Mouse (Mus musculus) ZHBTc4 (cell line): ENCODE measurements at regions not wholly inside any gene's neighbourhood (a gene's known extent, or its start where the extent isn't known, plus 50 kb on each side); places are given as distances from the start of the nearest gene placed in this dataset.
A peak's percentile ranks its signal among the peaks of the same experiment; 100 is the strongest.

Experiments
- DNase-seq: peaks from one replicate; pipeline ENCODE4 v3.0.0-alpha.2; 2011; ENCODE audit warnings: low read depth, low spot score

DNA sequence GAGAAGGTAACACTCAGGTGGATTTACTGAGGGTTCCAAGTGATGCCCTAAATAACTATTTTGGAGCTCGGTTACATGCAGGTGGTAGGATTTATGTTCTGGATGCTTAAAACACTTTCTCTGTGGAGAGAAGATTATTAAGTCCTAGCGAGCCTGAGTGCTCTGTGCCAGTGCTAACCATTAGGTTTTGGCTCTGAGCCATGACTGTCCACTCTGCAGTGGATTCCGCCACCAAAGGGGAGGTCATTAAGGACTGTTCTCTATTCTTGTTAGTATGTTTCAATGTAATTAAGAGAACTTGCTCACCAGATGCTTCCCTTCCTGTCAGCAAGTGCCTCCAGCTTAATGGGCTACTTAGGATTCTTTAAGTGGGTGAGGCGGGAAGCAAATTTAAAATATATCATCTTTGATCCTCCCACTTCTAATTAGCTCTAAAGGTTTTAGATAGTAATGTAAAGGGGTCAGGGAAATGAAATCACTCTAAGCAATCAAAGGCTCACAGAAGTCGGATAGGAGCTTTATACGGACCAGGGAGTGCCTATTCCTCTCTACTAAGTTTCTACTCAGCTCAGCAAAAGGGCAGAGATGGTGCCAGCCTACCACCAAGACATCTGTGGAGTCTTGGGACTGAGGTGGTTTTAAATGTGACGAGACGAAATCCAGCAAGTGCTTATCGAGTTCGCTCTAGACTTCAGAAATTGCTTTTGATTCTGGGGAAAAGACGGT lies 301.6 kb upstream of the Gm15217 start:
- no peak for DNase-seq

DNA sequence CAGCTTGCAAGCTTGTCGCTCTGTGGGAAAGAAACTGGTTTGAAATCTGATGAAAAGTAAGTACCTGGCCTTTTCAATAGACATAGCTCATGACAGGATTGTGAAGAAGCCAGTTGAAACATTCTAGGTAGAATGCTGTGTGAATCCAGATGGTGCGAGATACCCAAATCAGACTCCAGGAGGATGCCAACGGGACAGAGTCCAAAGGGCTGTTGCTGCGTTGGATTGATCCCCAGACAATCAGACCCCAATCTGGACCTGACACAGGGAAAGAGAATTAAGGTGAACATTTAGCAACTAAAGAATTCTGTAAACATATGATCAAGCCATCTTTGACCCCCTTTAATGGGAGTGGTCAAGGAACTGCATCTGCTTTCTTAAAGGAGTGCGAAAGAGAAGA lies 296.6 kb upstream of the Gm15217 start:
- no peak for DNase-seq

DNA sequence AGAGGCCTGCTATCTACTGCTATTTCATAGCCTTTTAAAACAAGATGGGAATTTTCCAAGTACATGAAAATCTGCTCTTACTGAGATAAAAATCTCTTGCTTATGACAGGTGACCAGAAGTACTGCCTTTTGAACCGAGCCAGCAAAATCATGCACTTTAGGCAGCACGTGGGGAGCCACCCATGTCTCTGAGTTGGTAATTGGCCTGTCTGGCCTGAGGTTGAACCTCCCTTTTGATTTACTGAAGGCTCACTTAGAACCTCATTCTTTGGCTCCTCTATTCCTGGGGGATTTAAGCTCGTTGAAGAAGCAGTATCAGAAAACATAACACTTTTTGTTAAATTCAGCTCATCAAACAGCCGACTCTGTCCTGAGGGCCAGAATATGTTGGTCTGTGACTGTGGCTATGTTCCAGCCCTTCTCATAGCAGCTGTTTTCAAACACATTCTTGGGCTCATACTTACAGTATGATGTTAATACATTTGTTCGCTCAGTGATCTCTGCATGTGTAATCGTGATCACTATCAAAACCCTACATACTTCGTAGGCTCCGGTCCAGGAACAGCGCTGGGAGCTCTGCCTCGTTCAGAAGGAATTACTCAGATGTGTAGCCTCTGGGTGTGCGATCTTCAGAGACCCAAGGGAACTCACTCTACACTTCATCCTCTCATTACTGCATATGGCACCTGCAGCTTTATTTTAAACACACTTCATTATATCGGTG lies 290.1 kb upstream of the Gm15217 start:
- DNase-seq: no peak

DNA sequence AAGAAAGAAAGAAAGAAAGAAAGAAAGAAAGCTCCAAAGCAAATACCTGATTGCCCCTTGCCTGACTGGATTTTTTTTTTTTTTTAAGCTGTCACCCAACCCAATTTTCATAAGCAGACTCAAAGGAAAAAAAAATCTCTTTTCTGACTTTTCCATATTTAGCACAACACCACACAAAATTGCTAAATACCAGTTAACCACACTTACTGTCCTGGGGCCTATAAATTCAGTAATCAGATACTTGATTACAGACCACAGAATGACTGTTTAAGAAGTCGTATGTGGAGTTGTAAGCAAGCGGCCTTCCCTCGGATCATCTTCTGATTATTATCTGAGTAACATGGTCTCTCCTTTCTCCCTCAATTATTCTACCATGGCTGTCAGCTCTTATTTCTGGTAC lies 263.3 kb upstream of the Gm15217 start:
- DNase-seq: no peak

DNA sequence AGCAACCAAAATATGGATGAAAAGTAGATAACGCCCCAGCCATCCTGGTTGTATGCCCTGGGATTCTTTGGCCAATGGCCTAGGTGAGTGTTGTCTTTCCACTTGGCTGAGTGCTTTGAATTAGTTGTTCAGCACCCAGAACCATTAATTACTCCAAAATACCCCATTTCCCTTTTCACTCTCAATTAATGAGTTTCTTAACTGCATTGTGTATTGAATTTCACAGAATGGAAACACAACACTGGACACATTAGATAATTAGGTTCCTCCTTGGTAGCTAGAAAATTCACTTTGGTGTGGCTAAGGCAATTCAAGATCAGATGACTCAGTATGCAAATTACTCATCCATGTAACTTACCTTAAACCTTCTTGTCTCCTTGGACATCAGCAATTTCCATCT lies 252.7 kb upstream of the Gm15217 start:
- DNase-seq: no peak

DNA sequence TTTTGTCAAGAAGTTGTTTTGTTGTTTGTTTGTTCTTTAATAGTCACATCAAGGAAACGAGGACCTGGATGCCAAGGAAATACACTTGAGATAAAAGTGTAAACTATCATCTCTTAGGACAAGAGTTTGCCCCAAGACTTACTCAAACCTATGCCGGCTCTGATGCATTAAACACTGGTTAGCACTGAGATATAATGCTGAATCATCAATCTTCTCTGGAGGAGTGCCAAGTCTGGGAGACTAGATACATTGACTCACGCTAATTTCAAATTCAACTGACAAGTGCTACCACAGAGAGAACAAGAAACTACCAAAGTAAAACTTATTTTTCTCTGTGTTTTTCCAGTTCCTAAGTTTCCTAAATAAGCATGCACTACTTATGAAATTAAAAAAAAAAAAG lies 249.5 kb upstream of the Gm15217 start:
- no peak for DNase-seq

DNA sequence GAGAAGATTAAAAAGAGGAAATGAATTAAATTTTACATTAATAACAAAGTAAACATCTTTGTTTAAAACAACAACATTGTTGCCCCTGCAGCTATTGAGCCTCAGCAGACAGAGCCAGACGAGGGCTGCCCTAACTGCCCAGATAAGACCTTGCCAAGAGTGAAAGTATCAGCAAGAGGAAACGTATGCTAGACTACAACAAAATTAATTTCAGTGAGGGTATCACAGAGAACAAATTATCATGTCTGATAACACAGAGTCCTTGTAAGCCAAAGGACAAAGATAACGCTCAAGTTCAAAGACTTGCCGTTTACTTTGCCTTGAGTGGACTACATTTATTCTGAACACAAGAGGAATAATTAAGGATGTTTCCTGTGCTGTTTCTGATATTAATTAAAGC lies 235.0 kb upstream of the Gm15217 start:
- no peak for DNase-seq

DNA sequence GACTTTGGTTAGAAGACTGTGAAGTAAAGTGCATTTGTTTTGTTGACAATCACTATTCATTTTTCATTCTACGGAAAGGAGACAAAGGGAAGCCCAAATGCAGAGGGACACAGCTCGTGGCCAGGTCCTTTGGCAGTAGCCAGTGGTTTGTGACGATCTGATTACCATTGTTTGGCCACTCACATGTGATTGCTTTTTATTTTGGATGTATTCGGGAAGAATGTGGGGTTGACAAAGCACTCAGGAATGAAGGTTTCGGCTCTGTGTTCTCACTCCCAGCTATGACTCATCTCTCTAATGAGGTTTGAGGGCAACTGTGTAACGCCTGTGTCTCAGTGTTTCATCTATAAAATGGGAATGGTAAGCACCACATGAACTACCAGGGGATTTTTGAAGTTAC lies 234.5 kb upstream of the Gm15217 start:
- no peak for DNase-seq

DNA sequence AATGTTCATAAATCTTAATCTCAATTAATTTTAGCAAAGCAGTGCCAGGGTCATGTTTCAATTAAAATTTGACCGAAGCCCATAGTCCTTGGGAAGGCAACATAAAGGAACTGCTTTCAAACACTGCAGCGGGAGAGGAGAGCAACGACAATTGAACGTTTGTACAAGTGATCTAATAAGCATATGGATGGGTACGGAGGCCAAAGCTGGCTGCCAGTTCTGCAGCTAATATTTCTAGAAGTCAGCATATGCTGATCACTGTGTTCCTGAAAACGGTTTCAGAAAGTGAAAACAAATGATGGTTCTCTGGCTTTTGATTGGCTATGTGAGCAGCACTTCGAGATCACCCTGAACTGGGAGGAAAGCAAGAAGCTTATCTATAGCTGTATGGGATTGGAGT lies 233.6 kb upstream of the Gm15217 start:
- DNase-seq: no peak

DNA sequence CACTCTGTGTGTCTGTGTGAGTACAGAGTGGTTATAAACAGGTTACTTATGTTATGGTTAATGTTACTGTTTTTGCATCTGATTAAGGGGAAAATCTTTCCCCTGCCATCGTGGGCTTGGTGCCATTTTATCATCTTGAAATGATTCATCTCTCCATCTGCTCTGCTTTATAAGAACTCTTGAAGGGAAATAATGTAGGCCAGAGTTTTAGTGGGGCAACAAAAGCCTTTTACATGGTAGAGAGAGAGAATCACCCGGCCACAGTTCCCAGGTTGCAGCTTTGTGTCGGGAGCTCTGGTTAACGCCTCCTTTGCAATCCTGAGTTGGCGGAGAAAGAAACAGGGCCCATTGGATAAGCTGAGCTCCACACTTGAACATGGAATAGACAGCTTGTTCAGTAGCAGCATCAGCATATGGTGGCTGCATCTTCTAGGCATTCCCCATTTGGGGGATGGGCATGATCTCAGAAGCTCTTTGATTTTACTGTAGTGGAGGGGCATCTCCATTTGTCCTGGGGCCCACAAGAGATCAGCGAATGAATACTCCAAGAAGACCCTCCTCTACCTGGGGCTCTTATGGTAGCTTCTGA lies 230.0 kb upstream of the Gm15217 start:
- DNase-seq: no peak

DNA sequence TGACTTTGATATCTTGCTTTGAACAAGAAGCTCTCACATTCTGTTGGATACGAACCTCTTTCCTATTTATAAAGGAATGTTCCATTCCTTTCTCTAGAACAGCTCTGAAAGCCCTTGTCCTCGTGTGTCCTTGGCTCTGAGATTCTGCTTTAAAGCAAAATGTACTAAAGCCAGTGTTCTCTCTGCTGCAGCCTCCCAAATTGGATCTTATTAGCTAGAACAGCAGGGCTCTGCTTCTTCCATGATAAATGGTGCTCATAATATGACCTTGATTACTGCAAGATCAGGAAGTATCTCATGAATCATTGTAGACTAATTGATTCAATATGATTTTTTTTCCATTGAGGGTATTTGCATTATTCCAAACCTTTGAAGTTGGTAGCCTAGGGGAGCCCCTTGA lies 220.5 kb upstream of the Gm15217 start:
- no peak for DNase-seq

DNA sequence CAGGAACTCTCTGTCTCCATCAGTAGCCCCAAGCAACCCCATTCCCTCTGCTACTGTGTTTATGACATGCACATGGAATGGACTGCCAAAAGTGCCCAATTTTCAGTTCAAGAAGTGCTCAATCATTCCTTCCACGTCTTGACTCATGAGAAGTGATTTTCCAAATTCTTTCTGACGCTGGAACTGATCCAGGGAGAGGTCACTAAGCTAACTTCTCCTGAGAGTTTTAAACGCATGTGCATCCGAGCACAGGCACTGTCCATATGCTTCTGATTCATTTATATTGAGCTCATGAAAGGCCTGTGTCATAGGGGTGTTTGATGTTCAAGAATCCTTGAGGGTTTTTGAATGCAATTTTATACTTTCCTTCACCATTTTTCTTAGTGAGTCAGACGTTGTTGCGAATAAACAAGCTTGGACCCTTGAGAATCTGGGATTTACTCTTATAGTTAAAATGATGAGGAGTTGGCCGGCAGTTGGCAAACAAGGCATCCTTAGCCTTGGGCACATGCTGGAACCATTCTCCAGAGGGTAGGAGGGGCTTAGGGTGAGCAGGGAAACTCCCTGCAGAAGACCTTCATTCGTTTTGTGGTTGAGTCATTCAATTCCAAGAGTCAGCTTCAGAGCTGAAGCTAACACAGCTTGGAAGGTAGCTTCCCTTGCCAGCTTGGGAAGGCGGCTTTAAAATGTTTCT lies 206.9 kb upstream of the Gm15217 start:
- no peak for DNase-seq

DNA sequence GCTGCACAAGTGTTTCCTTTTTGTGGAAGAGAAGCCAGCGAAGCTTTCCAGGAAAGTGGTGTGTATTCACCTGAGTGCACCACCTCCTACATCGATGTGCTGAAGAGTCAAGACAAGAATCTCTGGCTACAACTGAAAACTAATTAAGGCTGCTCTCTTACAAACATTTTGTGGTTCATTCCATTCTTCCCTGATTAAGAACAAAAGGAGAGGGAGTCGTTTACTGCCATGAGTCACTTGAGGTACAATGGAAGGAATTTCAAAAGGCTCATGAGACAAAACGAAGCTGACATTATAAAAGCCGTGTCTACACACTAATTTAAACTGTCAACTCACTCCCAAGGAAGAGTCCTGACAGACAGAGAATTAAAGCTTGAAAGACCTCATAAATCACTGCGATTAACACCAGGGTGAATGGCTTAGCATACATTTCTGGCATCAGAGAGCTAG lies 206.3 kb upstream of the Gm15217 start:
- no peak for DNase-seq

DNA sequence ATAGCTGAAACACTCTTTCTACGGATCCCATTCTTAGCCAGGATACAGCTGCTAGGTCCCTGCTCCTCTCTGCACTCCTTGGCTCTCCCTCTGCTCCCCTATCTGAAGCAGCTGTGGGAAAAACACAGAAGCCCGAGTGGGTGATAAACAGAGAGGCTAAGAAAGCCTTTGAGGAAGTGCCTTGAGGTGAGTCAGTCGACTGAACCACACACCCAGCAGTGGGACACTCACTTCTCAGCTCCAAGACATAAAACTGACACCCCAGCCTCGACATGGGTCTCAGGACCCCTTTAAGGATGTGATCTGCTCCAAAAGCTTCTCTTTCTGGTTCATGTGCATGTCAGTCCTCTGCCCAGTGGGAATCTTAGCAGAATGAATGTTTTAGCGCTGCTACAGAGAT lies 204.8 kb upstream of the Gm15217 start:
- no peak for DNase-seq

DNA sequence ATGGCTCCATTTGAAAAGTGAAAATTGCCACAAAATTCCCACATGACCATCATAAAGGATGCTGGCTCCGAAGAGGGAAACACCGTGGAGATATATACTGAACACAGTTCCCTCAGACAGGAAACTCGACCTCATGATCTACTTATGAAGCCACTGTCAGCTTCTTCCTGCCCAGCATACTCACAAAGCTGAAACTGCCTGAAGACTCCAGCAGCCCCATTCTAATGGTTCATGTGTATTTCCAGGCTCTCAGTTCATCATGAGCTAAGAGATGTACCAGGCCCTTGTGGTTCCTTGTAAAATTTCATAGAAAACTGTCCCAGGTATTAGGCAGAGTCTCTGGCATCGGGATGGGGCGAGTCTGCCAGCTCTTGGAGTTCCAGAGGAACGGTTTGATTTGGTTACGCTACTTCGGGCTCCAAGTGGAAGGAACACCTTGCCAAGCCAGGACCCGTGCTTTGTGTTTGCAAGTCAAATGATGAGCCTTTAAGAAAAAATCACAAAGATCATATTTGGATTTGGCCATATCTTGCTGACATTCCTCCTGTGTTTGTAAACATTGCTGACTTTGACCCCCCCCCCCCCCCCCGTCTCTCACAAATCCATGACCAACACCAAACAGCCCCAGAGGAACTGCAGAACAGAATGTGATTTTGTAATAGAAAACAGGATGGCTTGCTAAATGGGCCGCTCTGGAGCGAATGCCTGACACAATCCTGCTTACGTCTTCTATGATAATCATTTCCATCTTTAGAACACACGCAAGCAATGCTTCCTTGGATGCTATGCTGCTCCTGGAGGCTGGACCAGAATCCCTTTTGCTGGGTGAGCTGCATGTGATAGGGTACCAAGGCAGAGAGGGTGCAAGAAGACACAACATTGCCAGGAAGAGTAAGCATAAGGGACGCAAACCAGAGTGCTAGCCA lies 203.7 kb upstream of the Gm15217 start:
- DNase-seq: no peak

DNA sequence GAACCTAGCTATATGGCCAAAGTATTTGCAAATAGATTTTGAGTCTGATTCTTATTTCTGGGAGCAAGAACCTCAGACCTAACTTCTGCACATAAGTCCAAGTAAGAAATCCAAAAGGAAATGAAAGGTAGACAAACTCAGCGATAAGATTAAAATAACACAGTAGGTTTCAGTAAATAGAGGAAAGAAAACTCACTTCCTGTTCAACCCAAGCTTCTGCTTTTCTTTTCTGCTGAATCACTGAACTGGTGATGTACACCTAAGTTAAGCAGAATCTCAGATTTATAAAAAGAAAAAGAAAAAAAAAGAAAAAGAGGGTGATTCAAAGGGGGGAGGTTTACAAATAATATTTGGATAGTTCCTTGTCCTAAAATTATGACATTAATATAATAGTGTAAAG lies 200.2 kb upstream of the Gm15217 start:
- no peak for DNase-seq

DNA sequence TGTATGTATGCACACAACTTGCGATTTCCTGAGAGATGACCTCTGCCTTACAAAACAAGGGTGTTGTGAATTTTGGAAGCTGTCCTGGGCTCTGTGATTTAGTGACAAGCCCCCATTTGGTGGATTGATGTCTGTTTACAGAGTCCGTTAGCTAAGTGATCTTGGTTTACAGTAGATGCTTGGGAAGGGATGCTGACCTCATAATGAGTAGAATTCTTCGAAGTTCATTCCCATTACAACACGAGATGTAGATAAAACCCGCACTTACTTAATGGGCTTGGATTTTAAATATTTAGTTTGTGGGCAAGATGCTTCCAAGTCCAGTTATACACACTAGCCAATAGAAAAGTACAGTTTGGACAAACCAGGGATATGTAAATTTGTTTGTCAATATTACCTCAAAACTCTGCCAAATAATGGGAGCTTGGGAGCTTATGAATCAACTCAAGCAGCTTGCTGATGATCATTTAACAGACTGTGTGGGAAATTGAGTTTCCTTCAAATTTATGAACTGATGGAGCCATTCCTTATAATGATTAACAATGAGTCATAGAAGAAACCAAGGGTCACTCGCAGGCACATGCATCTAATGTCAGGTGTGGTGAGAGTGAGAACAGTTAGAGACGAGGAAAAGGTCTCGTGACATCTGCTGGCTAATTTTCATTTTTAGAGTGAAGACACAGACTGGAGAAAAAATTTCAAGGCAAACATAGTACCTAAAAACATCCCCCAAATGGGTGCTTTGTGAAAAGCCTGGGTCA lies 187.4 kb upstream of the Gm15217 start:
- no peak for DNase-seq

DNA sequence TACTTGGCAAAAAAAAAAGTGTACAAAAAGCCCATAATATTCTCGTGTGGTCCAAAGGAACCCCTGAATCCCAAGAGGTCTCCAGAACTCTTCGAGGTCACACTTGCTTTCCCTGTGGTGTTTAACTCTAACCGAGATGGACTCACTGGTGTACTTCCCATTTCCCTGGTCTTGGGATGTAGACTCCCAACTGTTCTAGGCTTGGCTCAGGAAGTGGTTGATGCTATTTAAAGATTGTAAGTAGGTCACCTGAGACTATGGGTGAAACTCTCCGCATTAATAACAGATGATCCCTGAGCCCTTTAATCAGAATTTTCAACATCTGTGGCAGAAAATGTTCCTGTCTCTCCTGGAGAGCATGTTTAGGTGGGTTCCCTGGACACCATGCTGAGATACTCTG lies 185.6 kb upstream of the Gm15217 start:
- no peak for DNase-seq

DNA sequence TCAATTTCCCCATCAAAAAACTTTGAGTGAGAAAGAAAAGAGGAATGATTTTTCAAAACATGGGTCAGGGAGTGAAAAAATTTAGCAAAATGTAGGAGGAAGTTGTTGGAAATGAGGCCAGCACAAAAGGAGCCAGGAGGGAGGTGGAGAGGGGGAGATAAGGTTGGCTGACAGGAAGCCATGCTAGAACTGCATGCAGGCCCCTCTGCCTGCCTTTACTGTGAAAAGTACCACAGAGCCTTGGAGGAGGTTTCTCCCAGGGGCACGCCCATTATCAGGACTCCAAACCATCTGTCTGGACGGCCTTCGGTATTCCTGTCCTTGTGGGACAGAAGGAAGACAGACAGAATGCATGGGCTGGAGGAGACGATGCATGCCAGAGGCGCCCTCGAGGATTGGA lies 183.3 kb upstream of the Gm15217 start:
- DNase-seq: peak; percentile 16

DNA sequence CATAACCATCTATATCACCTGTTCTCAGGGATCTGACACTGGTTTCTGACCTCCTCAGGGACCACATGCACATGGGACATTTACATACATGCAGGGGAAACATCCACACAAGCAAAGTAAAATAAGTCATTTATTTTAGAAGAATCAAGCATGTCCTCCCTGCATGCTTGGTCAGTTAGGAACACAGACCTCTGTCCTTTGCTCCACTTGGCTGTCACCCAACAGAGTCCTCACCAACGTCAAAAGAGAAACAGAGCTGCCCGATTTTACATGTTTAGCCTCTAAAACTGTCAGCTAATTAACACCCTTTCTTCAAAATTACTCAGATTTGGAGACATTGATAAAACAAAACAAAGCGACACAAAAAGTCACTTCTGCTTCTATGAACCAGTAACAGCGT lies 176.4 kb upstream of the Gm15217 start:
- no peak for DNase-seq

DNA sequence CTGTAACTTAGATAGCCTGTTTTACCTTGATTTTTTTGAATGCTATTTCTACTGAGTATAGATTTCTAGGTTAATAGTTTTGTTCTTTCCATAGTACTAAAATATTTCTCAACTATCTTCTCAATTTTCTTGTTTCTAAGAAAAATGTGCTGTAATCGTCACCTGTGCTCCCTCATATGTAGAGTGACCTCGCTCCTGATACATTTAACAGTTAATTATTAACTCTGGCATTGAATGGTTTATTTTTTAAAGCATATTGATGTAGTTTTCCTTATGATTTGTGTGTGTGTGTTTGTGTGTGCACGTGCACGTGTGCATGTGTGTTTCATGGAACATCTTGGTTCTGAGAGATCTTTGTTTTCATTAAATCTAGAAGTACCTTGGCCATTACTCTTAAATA lies 158.7 kb upstream of the Gm15217 start:
- no peak for DNase-seq
